Mouse (Mus musculus) mouse embryonic stem cell (cell line): ENCODE results near the gene Uck2.

ENCODE experiments used
- in situ Hi-C, 2 experiments: fragments of 300-500 bp; cut with MboI; formaldehyde crosslinking; loops; 1 replicate in 1 of 2; 3 replicates in 1 of 2; pipeline ENCODE4 v1.14.3; 2019 to 2020; ENCODE audit warnings: low sequenced_read_pairs in 2 of 2, low pct_unique_long_range_greater_than_20kb in 1 of 2, mixed read lengths in 1 of 2; ENCODE audit not compliant: unreplicated experiment in 1 of 2

Gene Uck2

DNA sequence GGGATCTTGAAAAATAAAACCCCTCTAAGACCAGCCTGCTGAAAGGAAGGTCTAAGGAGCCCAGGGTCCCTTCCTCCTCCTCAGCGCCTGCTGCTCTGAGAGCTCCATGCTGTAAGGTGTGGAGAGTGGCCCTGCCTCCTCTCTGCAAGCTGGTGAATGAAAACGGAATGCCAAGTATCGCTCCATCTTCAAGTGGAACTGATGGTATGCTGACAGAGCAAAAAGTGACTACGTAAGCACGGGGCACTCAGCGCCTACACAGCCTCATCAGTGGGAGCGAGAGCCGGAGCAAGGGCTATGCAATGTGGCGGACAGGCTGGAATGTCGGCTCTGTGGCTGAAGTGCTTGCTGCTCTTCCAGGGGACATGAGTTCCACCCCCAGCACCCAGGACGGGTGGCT lies 47.3 kb downstream of the Uck2 start:
- in situ Hi-C loops = no loop called here

DNA sequence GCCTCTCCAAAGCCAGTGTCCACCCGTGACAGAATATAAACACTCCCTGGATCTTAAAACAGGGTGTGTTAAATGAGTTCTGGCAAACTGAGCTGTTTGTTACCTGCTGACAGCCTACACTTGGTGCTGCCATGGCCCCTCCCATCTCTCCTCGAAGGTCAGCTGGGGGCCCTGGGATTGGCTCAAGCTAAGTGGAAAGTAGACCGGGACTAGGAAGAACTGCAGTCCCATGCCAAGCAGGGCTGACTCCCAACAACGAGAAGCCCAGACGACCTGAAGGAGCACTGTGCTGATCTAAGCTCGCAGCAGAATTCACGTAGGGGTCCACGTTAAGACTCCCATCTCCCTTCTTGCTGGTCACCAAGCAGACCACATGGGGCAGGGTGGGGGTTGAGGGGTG lies 48.3 kb downstream of the Uck2 start:
- in situ Hi-C loops = no loop called here

DNA sequence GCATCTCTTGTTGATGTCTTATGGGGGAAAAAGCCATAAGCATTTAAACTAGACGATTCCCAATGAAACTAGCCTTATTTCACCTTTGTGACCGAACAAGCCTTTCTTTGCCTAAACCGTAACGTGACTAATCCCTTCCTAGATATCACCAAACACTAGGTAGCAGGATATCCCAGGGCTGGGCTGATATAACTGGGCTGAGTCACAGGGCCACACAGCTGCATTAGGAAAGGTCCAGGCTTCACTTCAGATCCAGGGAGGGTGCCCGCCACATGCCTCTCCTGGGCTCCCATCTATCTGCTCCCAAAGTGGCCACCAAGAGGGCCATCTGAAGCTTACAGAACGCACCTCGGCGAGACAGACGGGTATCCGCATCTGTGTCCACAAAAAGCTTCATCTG lies 50.8 kb downstream of the Uck2 start:
- in situ Hi-C loops = loop anchor here in 1 of 2 experiments (5.0 kb wide), 1 partner anchor 33 kb away; no protein-coding TSS in a partner anchor

DNA sequence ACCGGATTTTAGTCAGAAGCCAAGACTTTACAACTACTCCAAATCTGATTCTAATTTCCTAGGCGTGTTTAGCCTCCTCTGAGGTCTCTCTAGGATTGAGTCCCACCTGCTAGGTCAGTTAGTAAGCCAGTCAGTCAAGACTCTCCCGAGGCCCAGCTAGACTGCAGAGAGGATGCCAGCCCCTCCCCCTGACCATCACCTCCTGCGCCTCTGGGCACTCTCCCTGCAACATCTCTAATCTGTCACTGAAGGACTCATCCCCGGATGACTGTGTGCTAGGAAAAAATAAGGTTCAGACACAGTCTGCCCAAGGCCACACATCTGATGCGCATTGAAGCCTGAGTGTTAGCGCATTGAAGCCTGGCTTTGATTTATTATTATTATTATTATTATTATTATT lies 52.2 kb downstream of the Uck2 start:
- in situ Hi-C loops = loop anchor here in 1 of 2 experiments (5.0 kb wide), 1 partner anchor 34 kb away; no protein-coding TSS in a partner anchor

DNA sequence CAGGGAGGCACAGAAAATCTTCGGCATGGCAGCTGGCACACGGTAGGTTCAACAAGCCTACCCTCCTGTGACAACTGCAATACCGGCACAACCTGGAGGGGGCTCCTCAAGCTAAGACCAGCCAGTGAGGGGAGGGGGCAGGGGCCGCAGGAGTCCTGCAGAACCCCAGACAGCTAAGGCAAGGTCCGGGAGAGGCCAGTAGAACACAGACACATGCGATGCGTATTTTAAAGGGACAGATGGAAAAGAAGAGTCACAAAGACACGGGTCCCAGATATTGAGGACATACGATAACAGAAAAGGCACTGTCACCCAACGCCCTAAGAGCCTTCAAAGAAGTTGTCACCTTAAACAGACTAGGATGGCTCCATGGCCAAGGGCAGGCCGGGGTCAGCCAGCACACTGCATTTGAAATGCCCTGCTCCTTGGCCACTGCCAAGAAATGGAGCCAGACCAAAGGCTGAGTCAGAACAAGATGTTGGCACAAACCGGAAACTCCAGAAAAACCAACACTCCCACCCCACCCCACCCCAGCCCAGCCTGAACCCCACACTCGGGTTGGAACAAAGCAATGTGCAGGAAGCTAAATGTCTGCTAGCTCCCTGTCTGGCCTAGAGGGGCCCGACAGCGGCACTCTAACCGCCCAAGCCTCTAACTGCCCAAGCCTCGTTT lies 53.4 kb downstream of the Uck2 start:
- in situ Hi-C loops = loop anchor here in 1 of 2 experiments (5.0 kb wide), 1 partner anchor 36 kb away; no protein-coding TSS in a partner anchor

DNA sequence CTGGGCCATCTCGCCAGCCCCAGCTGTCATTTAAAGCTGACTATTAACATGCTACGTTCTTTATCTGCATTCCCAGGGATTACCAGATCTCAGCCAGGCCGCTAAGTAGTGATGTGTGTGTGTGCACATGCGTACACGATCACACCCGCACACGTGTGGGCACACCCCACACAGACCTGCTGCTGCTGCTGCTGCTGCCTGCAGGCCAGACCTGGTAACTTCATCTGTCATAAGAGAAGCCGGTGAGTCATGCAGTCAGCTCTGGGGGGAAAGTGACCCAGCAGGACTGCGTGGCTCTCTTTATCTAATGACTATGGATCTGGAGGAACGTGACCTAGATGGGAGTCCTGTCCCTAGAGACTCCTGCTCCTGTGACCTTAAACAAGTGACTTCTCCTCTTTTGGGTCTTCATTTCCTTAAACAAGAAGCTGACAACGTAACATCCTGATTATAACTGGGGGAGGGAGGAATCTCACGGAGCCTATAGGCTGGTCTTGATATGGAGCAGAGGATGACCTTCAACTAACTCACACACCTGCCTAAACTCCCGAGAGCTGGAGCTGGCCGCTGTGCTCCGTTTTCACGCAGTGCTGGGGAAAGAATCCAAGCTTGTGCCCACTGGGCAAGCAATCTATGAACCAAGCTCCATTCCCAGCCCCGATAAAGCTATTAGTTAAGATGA lies 54.0 kb downstream of the Uck2 start:
- in situ Hi-C loops = loop anchor here in 1 of 2 experiments (5.0 kb wide), 1 partner anchor 36 kb away; no protein-coding TSS in a partner anchor

DNA sequence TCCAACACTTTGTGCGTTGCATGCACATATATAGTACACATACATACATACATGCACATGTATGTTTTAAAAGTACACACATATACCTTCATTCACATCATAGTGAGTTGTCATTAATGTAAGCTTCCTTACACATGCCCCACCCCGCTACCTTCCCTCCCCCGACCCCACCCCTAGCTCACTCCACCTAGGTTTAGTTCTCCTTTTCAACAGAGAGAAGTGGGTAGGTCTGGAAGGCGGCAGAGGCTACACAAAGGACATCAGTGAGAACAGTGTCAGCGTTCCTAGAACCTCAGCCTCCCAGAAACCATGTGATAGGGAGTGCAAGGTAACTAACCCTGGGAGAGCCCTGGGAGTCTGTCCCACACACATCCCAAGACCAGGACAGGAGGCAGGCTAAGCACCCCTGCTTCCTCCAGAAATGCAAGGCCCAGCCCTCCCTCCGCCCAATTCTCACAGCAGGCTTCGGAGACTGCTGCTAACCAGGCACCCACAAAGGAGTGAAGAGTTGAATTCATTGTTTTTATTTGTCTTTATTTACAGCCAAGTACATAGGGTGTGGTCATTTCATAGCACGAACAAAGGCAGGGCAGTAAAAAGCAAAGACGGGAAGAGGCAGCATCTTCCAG lies 62.6 kb downstream of the Uck2 start:
- in situ Hi-C loops = loop anchor here in 1 of 2 experiments (5.0 to 25.0 kb wide), 2 partner anchors 115 to 390 kb away; no protein-coding TSS in a partner anchor

DNA sequence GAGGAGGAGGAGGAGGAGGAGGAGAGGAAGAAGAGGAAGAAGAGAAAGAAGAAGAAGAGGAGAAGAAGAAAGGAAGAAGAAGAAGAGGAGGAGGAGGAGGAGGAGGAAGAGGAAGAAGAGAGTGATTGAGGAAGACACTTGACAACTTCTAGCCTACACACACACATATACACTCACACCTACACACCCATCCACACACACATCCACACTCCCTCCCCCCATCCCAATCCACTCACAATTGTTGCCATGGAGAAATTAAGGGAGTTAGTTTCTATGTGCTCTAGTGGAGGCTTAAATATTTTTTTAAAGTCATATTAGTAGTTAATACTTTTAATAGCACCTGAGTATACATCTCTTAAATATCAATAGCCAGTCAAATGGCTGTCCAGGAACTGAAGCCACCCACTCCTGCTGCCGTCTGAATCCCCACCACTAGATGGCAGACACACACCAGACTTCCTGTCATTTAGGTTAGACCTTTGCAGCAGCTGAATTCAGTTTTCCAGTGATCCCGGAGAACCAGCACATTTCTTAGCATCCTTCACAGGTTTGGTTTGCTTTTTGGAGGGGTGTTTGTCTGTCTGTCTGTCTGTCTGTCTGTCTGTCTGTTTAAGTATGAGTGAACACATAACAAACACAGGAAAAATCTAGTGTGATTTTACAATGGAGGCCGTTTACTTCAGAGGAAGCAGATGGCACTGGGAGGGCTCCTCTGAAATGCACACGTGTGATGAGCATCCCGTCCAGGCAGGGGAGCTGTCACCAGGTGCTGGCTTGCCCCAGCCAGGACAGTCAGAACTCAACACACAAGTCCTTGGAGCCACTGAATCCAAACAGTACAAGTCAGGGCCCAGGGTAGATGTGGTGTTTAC lies 64.6 kb downstream of the Uck2 start:
- in situ Hi-C loops = loop anchor here in 1 of 2 experiments (5.0 to 25.0 kb wide), 2 partner anchors 117 to 392 kb away; no protein-coding TSS in a partner anchor

DNA sequence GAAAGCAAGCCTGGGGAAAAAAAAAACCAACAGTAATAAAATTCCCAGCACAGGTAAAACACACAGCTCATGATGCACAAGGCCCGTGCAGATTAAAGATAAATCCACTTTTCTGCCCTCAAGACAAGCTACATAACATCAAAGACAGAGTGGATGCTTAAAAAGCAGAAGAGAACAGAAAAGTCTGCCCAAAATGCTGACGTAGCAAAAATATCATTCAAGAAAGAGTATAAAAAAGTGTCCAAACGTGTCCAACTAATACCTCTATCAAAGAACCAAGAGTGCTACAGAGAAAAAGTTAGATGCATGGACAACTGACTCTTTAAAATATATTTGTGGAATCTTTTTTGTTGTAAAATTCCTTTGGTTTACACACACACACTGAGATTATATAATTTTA lies 69.7 kb downstream of the Uck2 start:
- in situ Hi-C loops = loop anchor here in 1 of 2 experiments (25.0 kb wide), 1 partner anchor 397 kb away; no protein-coding TSS in a partner anchor

DNA sequence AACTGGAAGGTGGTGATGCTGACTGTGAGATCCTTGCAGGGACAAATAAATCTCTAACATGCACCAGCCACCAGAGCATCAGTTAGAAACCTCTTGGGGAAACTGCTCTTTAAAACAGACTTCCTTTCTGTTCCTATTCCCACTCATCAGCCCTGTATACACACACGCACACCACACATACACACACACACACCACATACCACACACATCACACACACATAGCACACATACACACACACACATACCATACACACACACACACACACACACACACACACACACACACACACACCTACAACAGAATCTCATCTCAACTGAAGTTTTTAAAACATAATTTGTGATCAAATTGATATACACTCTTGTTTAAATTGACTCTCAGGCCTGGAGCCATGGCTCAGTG lies 72.4 kb downstream of the Uck2 start:
- in situ Hi-C loops = loop anchor here in 1 of 2 experiments (25.0 kb wide), 1 partner anchor 400 kb away; no protein-coding TSS in a partner anchor

DNA sequence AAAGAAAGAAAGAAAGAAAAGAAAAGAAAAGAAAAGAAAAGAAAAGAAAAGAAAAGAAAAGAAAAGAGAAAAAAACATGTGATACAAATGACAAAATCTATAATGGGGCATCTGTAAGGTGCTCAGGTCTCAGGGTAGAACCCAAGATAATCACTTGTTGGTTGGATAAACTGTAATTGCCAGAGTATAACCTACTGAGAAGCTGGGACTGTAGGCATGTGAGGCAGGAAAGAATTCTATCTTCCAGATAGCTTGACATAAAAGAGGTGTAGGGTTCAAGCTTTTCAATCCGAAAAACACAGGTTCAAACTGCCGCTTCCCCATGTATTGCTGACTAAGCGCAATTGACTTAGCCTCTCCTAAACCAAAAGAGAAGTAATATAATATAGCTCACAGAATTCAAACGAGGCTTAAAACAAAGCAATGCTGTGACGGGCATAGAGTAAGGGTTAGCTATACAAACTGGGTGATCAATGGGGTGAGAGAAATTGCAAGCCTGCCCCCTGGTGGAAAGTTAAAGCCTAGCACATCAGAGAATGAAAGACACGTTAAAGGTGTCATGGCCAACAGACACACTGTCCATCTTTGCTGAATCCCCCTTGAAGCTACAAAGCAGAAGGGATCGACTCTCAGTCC lies 73.0 kb downstream of the Uck2 start:
- in situ Hi-C loops = loop anchor here in 1 of 2 experiments (25.0 kb wide), 1 partner anchor 400 kb away; no protein-coding TSS in a partner anchor

DNA sequence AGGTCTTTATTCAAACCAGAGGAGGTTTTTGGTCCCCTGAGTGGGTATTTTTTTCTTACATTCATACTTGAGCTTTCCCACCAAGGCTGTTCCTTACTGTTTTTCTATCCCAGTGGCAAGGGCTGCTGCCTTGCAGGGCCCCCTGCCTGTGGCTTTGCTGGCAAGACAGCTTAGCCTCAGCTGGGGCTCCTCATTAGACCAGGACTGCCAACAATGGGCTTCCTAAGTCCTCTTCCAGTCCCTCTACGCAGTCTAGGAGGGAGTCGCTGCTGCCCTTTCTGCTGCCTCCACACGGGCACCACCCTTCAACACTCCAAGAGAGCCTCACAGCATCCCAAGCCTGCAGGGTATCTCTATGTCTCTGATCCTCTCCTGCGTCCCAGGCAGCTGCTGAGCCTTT lies 76.3 kb downstream of the Uck2 start:
- in situ Hi-C loops = loop anchor here in 1 of 2 experiments (25.0 kb wide), 1 partner anchor 403 kb away; no protein-coding TSS in a partner anchor

DNA sequence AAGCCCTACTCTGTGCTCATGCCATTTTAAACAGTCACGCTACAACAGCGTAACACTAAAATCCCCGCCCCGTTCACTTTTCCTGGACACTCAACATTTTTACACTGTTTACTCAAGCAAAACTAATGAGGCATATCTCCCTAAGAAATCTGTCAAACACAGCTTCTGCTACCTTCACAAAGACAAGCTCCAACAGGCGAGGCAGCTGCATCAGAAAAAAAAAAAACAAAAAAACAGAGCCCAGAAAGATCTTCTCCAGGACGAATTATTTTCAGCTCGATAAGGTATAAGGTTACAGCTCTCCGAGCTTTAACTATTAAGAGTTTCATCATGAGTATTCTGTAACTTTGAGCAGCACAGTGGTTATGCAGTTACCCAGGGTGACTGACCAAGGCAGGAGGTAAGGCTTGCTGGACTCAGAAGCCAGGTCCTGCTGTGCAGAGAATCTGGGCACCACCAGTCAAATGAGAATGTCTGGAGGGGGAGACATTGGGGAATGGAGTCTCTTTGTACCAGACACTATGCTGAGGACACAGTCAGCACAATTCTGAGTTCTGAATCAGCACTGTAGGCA lies 79.9 kb downstream of the Uck2 start:
- in situ Hi-C loops = loop anchor here in 1 of 2 experiments (25.0 kb wide), 1 partner anchor 407 kb away; no protein-coding TSS in a partner anchor

DNA sequence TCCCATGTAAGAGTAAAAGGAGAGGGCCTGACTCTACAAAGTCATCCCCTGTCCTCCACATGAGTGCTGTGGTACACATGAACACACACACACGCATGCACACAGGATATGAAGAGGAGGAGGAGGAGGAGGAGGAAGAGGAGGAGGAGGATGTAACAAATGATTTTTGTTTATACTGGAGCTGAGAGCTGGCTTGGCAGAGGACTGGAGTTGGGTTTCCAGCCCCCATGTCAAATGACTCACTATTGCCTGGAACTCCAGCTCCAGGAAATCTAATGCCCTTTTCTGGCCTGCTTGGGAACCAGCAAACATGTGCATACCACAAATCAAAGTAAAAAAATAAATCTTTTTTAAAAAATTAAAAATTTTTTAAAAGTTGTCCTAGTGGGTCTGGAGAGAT lies 80.7 kb downstream of the Uck2 start:
- in situ Hi-C loops = loop anchor here in 1 of 2 experiments (25.0 kb wide), 1 partner anchor 408 kb away; no protein-coding TSS in a partner anchor

DNA sequence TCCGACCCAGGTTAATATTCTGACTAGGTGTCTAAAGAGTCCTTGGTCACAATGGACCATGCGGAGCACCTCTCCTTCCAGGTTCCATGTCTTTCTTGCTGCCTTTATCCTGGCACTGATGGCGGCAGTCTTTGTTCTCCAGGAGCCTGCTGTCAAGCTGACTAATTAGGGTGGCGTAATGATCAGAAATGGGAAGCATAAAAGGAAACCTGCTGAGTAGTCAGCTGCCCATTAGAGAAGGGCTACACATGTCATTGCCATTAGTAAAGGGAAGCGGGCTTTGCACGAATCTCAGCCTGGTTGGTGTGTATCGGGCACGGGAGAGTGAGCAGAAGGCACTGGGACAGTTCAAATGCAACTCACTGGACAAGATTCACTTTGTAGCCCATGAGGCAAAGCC lies 90.4 kb downstream of the Uck2 start:
- in situ Hi-C loops = no loop called here

DNA sequence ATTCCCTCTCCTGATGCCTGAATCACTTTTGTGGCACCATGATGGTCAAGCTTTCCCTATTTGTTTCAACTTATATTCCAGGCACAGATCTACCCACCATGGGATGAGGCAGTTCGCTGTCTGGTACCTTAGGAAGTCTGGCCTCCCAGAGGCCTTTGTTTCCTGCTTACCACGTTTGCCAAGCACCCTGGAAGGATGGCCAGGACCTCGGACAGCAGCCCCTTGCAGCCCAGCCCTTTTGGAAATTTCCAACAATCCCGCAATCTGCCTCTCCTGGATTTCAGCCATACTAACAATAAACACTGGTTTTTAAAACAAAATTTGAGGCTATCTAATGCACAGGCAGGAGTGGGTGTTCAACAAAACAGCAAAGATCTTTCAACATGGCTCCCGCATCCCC lies 97.3 kb downstream of the Uck2 start:
- in situ Hi-C loops = no loop called here

DNA sequence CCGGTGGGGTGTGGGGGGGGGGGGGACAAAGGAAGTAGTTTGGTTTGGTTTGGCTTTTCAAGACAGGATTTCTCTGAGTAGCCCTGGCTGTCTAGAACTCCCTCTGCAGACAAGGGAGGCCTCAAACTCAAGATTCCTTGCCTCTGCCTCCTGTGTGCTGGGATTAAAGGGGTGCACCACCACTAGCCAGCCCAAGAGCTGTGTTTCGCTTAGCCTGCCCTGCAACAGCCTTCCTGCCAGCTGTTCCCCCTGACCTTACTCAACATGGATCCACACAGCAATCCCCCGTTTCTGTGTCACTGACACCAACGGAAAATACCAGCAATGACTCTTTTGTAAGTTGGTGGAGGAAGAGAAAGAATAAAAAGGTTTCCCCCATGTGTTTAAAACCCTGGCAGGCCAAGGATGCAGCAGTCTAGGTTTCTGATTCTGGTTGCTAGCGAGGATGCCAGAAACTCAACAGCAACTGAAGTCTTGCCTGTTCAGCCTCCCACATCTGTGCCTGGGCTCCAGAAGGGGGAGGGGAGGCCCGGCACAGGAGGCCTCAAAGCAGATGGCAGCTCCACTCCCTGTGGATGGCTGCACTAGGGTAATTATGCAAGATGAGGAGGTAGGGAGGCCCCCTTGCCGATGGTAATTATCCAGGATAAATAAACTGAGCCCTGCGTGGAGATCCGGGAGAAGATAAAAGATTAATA lies 103.1 kb downstream of the Uck2 start:
- in situ Hi-C loops = no loop called here
